Mouse (Mus musculus) hindbrain, embryonic 12.5 days (tissue): ENCODE measurements around the gene Rsl24d1. TPM values are rescaled to one million over a fixed set of nuclear protein-coding genes. Genes with fewer than 3 reads are reported as not detected.
"Not testable (repeated sequence)": the region's sequence is repeated elsewhere in the genome, so short reads cannot be mapped to it uniquely, and the experiment has no call there.

Source experiments
- ATAC-seq: fragments of 200-750 bp; cut with Nextera tagmentation; 2 replicates; pipeline ENCODE4 v1.8.0; 2017; ENCODE audit warnings: moderate TSS enrichment; ENCODE audit not compliant: low FRiP score
- H3K27ac ChIP-seq: fragments of 300-500 bp; sonication (generic); 2 replicates; pipeline ENCODE4 v1.5.1; 2016; ENCODE audit warnings: mild to moderate bottlenecking
- H3K27me3 ChIP-seq: fragments of 300-500 bp; sonication (generic); 2 replicates; pipeline ENCODE4 v1.6.1; 2016; ENCODE audit warnings: mild to moderate bottlenecking
- H3K36me3 ChIP-seq: fragments of 300-500 bp; sonication (generic); 2 replicates; pipeline ENCODE4 v1.6.1; 2016; ENCODE audit warnings: mild to moderate bottlenecking
- H3K4me1 ChIP-seq: fragments of 300-500 bp; sonication (generic); 2 replicates; pipeline ENCODE4 v1.6.1; 2016
- H3K4me2 ChIP-seq: fragments of 300-500 bp; sonication (generic); replicated peaks from 2 replicates; pipeline ENCODE4 v1.6.1; 2016; ENCODE audit warnings: mild to moderate bottlenecking
- H3K4me3 ChIP-seq: fragments of 300-500 bp; sonication (generic); 2 replicates; pipeline ENCODE4 v1.5.1; 2016; ENCODE audit warnings: mild to moderate bottlenecking
- H3K9ac ChIP-seq: fragments of 300-500 bp; sonication (generic); 2 replicates; pipeline ENCODE4 v1.6.1; 2016; ENCODE audit warnings: mild to moderate bottlenecking, moderate library complexity
- H3K9me3 ChIP-seq: fragments of 300-500 bp; sonication (generic); replicated peaks from 2 replicates; pipeline ENCODE4 v1.6.1; 2016; ENCODE audit warnings: mild to moderate bottlenecking
- WGBS: fragments of 180-500 bp; shearing (Covaris S2); methylation state at CpG from one replicate; pipeline ENCODE4 v1.1.7; 2016; 5-methylcytosine and 5-hydroxymethylcytosine counted together
- polyA plus RNA-seq: library from polyadenylated mRNA; unstranded; fragments of >200 nt; fragmentation: Nextera tagmentation; extraction: Ambion mirVana; gene quantifications from 2 replicates; pipeline ENCODE4 v1.2.1, GENCODE M21; 2016

The Rsl24d1 gene
- polyA plus RNA-seq, 1 experiment from 2014 or later, result 115 TPM

GRCm38 (mm10) chr9:73103880-73104198 lies 9.4 kb upstream of the Rsl24d1 start:
- H3K4me1 ChIP-seq, result peaks cover 8% of the 10 kb centered on the region
- WGBS, result 24% methylated on average over 5 of the region's 5 CpGs
- 0 out of 2 replicates have a peak, but pooled peaks have one; percentile 6 for ATAC-seq
- peaks cover 50% of the 10 kb centered on the region for H3K27me3 ChIP-seq
- peak overlapping the region; percentile 64; the same call in 1 of the 2 replicates for H3K9ac ChIP-seq
- no peak overlapping the region for H3K27ac ChIP-seq
- no peaks in the 10 kb centered on the region for H3K9me3 ChIP-seq
- H3K4me2 ChIP-seq, result peak overlapping the region; percentile 93
- H3K36me3 ChIP-seq, result no peaks in the 10 kb centered on the region
- H3K4me3 ChIP-seq, result peak overlapping the region; percentile 48

- Histone ChIP-seq H3K27ac (no peak overlapping the region), H3K9ac (no peak overlapping the region), H3K4me3 (no peak overlapping the region), H3K36me3 (no peaks in the 10 kb centered on the region), H3K4me1 (peaks cover 8% of the 10 kb centered on the region), H3K4me2 (no peak overlapping the region), H3K9me3 (no peaks in the 10 kb centered on the region), H3K27me3 (peaks cover 50% of the 10 kb centered on the region)
- 59% methylated on average over 1 of the region's 1 CpGs for WGBS
- no peak for ATAC-seq
Measured at GRCm38 (mm10) chr9:73105141-73105540, 8.1 kb upstream of the Rsl24d1 start.

DNA sequence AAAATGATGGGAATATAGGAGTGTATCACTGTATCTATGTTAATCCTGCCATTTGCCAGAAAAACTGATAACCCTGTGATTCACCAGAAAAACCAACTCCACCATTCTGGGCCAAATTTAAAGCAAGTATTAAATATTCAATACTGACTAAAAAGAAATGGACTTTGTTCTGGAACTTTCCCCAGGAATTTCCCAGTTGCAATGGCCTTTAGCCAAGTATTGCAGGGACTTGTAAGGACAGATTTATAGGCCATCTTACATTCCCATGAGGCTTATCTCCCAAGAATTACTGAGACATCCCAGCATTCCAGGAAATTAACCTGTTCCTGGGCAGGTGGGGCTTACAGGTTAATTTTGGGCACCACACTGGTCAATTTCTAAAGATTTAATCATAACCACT lies 7.5 kb upstream of the Rsl24d1 start:
- peaks cover 50% of the 10 kb centered on the region for H3K27me3 ChIP-seq
- H3K4me3 ChIP-seq, result no peak overlapping the region

DNA sequence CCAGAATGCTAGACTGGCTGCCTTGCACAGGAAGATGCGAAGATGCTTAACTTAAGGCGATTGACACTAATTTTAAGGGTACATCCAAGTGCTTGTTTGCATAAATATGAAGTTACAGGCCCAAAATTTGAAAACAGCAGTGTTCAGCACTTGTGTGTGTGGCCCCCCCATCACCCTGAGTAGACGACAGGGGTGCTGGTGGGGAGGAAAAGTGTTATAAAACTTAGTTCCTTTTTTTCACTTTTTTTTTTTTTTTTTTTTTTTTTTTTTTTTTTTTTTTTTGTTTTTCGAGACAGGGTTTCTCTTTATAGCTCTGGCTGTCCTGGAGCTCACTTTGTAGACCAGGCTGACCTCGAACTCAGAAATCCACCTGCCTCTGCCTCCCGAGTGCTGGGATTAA lies 3.5 kb downstream of the Rsl24d1 start:
- not testable (repeated sequence) for H3K27me3 ChIP-seq, H3K4me1 ChIP-seq, ATAC-seq, H3K9ac ChIP-seq, H3K4me2 ChIP-seq, H3K27ac ChIP-seq, H3K4me3 ChIP-seq, H3K9me3 ChIP-seq
- 96% methylated on average over 5 of the region's 6 CpGs for WGBS
- H3K36me3 ChIP-seq, result peaks cover 53% of the 10 kb centered on the region

More for the DNA sequence above, 7.5 kb upstream of the Rsl24d1 start:
- no peaks in the 10 kb centered on the region for H3K36me3 ChIP-seq
- no peaks in the 10 kb centered on the region for H3K9me3 ChIP-seq
- no peak overlapping the region for H3K9ac ChIP-seq
- no peak overlapping the region for H3K27ac ChIP-seq
- H3K4me2 ChIP-seq, result no peak overlapping the region
- peaks cover 8% of the 10 kb centered on the region for H3K4me1 ChIP-seq
- ATAC-seq, result no peak

DNA sequence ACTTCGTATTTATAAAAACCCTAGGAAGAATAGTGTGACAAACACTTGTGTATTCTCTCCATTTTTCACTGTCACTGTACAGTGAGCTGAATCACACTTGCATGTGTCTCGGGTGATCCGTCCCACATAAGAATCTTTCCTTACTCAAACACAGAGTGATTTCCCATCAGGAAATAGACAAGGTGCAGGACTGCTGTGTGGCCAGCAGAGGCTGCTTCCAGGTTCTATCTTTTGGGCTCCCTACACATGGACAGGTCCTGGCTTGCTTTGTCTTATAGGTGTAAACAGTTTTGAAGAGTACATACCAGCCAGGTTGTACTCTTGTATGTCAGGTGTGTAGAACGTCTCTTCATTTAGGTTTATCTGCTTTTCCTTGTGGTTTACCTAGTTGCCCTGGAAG lies 4.8 kb downstream of the Rsl24d1 start:
- Histone ChIP-seq H3K27ac (no peak overlapping the region), H3K27me3 (no peaks in the 10 kb centered on the region), H3K4me2 (no peak overlapping the region), H3K4me1 (peaks cover 10% of the 10 kb centered on the region), H3K9me3 (no peaks in the 10 kb centered on the region), H3K36me3 (peaks cover 61% of the 10 kb centered on the region), H3K9ac (no peak overlapping the region), H3K4me3 (no peak overlapping the region)
- 88% methylated on average over 4 of the region's 4 CpGs for WGBS
- no peak for ATAC-seq

DNA sequence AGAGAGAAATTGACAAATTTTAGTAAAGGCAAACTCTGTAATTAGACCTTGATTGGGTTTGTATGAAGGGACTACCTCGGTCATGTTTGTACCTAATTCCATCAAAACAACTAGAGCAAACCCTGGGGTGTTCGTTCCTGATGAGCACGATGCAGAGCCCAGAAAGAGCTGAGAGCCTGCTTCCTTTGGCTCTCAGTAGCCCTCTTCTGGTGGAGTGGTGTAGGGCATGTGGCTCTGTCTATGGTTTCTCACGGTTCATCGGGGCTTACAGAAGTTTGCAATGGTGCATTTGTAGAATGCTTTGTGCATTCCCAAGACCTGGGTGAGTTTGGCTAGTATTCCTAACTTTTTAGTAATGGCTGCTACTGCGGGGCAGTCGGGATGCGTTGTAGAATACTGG lies 8.5 kb downstream of the Rsl24d1 start:
- H3K4me1 ChIP-seq, result no peaks in the 10 kb centered on the region
- no peak overlapping the region for H3K9ac ChIP-seq
- no peak overlapping the region for H3K4me2 ChIP-seq
- H3K36me3 ChIP-seq, result peaks cover 79% of the 10 kb centered on the region
- WGBS, result 80% methylated on average over 8 of the region's 8 CpGs
- no peak for ATAC-seq
- H3K27me3 ChIP-seq, result no peaks in the 10 kb centered on the region
- no peak overlapping the region for H3K4me3 ChIP-seq
- no peak overlapping the region for H3K27ac ChIP-seq
- no peaks in the 10 kb centered on the region for H3K9me3 ChIP-seq

GRCm38 (mm10) chr9:73125043-73125570 lies 11.9 kb downstream of the Rsl24d1 start:
- H3K4me1 ChIP-seq, result no peaks in the 10 kb centered on the region
- H3K4me2 ChIP-seq, result no peak overlapping the region
- no peak overlapping the region for H3K27ac ChIP-seq
- WGBS, result 91% methylated on average over 8 of the region's 8 CpGs
- H3K9ac ChIP-seq, result no peak overlapping the region
- ATAC-seq, result no peak
- H3K4me3 ChIP-seq, result no peak overlapping the region
- no peaks in the 10 kb centered on the region for H3K27me3 ChIP-seq
- H3K9me3 ChIP-seq, result no peaks in the 10 kb centered on the region
- H3K36me3 ChIP-seq, result peaks cover 90% of the 10 kb centered on the region

DNA sequence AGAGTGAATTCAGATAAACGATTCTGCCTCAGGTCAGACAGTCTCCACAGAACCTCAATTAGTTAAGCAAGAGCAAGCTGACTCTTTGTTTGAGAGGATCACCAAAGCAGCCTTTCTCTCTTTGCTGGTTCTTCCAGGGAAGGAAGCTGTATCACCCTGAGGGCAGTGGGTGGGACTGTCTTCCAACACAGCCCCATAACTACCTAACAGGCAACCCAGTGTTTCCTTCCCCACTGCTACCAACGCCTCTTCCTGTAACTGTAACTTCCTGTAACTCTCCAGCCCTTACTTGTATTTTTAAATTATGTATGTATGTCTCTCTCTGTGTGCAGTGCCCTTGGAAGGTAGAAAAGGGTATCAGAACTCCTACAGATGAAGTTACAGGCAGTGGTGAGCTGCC lies 14.2 kb downstream of the Rsl24d1 start:
- no peak overlapping the region for H3K4me3 ChIP-seq
- no peaks in the 10 kb centered on the region for H3K9me3 ChIP-seq
- 90% methylated on average over 2 of the region's 2 CpGs for WGBS
- no peaks in the 10 kb centered on the region for H3K27me3 ChIP-seq
- H3K36me3 ChIP-seq, result peaks cover 73% of the 10 kb centered on the region
- H3K9ac ChIP-seq, result no peak overlapping the region
- no peak overlapping the region for H3K4me2 ChIP-seq
- H3K4me1 ChIP-seq, result no peaks in the 10 kb centered on the region
- no peak for ATAC-seq
- no peak overlapping the region for H3K27ac ChIP-seq

DNA sequence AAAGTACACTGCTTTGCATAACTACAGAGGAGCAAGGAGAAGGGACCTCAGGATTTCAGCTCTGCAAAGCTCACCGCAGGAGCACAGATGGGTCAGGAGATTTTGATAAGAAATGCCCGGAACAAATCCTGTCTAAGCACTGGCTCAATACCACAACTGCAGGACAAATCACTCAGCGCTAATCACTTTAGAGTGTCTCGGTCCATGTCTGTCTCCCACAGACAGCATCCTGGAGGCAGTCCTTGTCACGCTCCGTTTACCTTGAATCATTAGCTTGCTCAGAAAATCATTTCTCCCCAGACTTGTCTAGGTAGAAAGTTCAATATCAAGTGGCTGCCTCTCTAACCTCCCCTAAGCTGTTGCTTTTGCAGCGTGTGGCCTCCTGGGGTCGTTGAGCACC lies 16.6 kb downstream of the Rsl24d1 start:
- H3K36me3 ChIP-seq, result peaks cover 55% of the 10 kb centered on the region

GRCm38 (mm10) chr9:73130529-73130928 lies 17.3 kb downstream of the Rsl24d1 start:
- no peak overlapping the region for H3K4me3 ChIP-seq
- 92% methylated on average over 4 of the region's 4 CpGs for WGBS
- no peaks in the 10 kb centered on the region for H3K27me3 ChIP-seq
- H3K4me2 ChIP-seq, result no peak overlapping the region
- H3K27ac ChIP-seq, result no peak overlapping the region
- ATAC-seq, result no peak
- no peaks in the 10 kb centered on the region for H3K9me3 ChIP-seq
- H3K4me1 ChIP-seq, result no peaks in the 10 kb centered on the region
- H3K9ac ChIP-seq, result no peak overlapping the region
- H3K36me3 ChIP-seq, result peaks cover 48% of the 10 kb centered on the region

More for the DNA sequence above, 16.6 kb downstream of the Rsl24d1 start:
- Histone ChIP-seq H3K9me3 (no peaks in the 10 kb centered on the region), H3K4me1 (no peaks in the 10 kb centered on the region), H3K9ac (no peak overlapping the region), H3K27me3 (no peaks in the 10 kb centered on the region), H3K4me2 (no peak overlapping the region), H3K27ac (no peak overlapping the region), H3K4me3 (no peak overlapping the region)
- 74% methylated on average over 8 of the region's 8 CpGs for WGBS
- ATAC-seq, result no peak

DNA sequence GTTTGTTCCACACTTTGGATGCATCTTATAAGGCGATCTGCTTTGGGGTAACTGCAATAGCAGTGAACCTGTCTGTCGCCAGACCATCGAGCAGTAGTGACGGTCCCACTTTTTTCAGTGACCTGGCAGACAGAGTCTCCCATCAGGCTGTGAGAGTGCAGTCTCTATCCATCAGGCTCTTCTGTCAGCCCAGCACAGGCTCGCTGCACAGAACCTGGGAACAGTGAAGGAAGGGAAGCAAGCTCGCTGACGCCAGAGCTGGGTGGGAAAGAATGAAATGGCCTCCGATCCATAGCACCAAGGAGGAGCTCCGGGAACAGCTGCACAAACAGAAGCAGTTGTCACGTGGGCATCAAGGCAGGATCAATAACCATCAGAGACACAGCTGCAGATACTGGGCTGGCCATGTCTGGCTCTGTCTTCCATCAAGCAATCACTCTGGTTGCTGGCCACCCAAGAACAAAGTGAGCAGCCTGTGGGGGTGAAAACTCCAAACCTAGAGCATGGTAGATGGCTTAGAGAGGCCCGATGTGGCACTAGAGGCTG lies 24.2 kb downstream of the Rsl24d1 start:
- no peak overlapping the region for H3K4me2 ChIP-seq
- no peaks in the 10 kb centered on the region for H3K4me1 ChIP-seq
- H3K27ac ChIP-seq, result no peak overlapping the region
- H3K36me3 ChIP-seq, result no peaks in the 10 kb centered on the region
- H3K27me3 ChIP-seq, result no peaks in the 10 kb centered on the region
- H3K4me3 ChIP-seq, result no peak overlapping the region
- no peak for ATAC-seq
- no peak overlapping the region for H3K9ac ChIP-seq
- no peaks in the 10 kb centered on the region for H3K9me3 ChIP-seq
- WGBS, result 72% methylated on average over 11 of the region's 11 CpGs

- no peak overlapping the region for H3K4me3 ChIP-seq
- H3K4me1 ChIP-seq, result no peaks in the 10 kb centered on the region
- H3K9me3 ChIP-seq, result no peaks in the 10 kb centered on the region
- no peak overlapping the region for H3K4me2 ChIP-seq
- H3K9ac ChIP-seq, result no peak overlapping the region
- no peaks in the 10 kb centered on the region for H3K36me3 ChIP-seq
- H3K27ac ChIP-seq, result no peak overlapping the region
- WGBS, result 61% methylated on average over 9 of the region's 9 CpGs
- no peaks in the 10 kb centered on the region for H3K27me3 ChIP-seq
- ATAC-seq, result no peak
Measured at GRCm38 (mm10) chr9:73154347-73154746, 41.1 kb downstream of the Rsl24d1 start.

DNA sequence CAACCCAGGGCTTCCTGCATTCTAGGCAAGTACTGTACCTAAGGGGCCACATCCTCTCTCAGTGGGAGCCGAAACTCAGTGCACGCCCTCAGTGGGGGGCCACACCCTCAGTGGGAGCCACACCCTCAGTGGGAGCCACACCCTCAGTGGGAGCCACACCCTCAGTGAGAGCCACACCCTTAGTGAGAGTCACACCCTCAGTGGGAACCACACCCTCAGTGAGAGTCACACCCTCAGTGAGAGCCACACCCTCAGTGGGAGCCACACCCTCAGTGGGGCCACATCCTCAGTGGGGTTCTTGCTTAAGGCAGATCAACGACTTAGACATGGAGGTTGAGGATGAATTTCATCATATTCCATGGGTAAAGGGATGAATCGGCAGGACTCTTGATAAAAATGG lies 44.7 kb downstream of the Rsl24d1 start:
- Histone ChIP-seq H3K36me3 (no peaks in the 10 kb centered on the region), H3K4me3 (no peak overlapping the region), H3K9me3 (no peaks in the 10 kb centered on the region), H3K27ac (no peak overlapping the region), H3K4me1 (no peaks in the 10 kb centered on the region), H3K9ac (no peak overlapping the region), H3K4me2 (no peak overlapping the region), H3K27me3 (no peaks in the 10 kb centered on the region)
- WGBS, result 82% methylated on average over 4 of the region's 4 CpGs
- ATAC-seq, result no peak
